Mouse (Mus musculus) embryonic facial prominence, embryonic 14.5 days (tissue): ENCODE results near the gene Hmmr. TPM values are rescaled to one million over a fixed set of nuclear protein-coding genes. Genes with fewer than 3 reads are reported as not detected.

Source experiments
- ATAC-seq: fragments of 200-750 bp; cut with Nextera tagmentation; 2 replicates; pipeline ENCODE4 v1.8.0; 2017; ENCODE audit warnings: low read depth, moderate number of reproducible peaks, moderate TSS enrichment
- DNase-seq: peaks from one replicate; pipeline ENCODE4 v3.0.0-alpha.2; 2015; ENCODE audit warnings: low spot score
- H3K27ac ChIP-seq: fragments of 300-500 bp; sonication (generic); replicated peaks from 2 replicates; pipeline ENCODE4 v1.5.1; 2014; ENCODE audit warnings: low read depth, mild to moderate bottlenecking, low read length, moderate library complexity
- H3K27me3 ChIP-seq: fragments of 300-500 bp; sonication (generic); replicated peaks from 2 replicates; pipeline ENCODE4 v1.6.1; 2014; ENCODE audit warnings: low read length; ENCODE audit not compliant: control insufficient read depth, insufficient read depth
- H3K36me3 ChIP-seq: fragments of 300-500 bp; sonication (generic); 2 replicates; pipeline ENCODE4 v1.6.1; 2014; ENCODE audit warnings: low read length, mixed read lengths; ENCODE audit not compliant: control insufficient read depth, insufficient read depth
- H3K4me1 ChIP-seq: fragments of 300-500 bp; sonication (generic); 2 replicates; pipeline ENCODE4 v1.6.1; 2014; ENCODE audit warnings: antibody characterized with exemption, low read length; ENCODE audit not compliant: control insufficient read depth, insufficient read depth
- H3K4me2 ChIP-seq: fragments of 300-500 bp; sonication (generic); 2 replicates; pipeline ENCODE4 v1.6.1; 2014; ENCODE audit warnings: low read depth, mild to moderate bottlenecking, low read length, moderate library complexity, mixed read lengths
- H3K4me3 ChIP-seq: fragments of 300-500 bp; sonication (generic); 2 replicates; pipeline ENCODE4 v1.5.1; 2014; ENCODE audit warnings: low read depth, mild to moderate bottlenecking, low read length
- H3K9ac ChIP-seq: fragments of 300-500 bp; sonication (generic); 2 replicates; pipeline ENCODE4 v1.6.1; 2014; ENCODE audit warnings: low read depth, mild to moderate bottlenecking, low read length, moderate library complexity, mixed read lengths
- H3K9me3 ChIP-seq: fragments of 300-500 bp; sonication (generic); 2 replicates; pipeline ENCODE4 v1.6.1; 2016; ENCODE audit warnings: low read length; ENCODE audit not compliant: control insufficient read depth
- WGBS: fragments of 180-500 bp; shearing (Covaris S2); extraction: QIAGEN DNeasy Blood & Tissue Kit; methylation state at CpG from one replicate; pipeline ENCODE4 v1.1.7; 2014; 5-methylcytosine and 5-hydroxymethylcytosine counted together
- polyA plus RNA-seq: library from polyadenylated mRNA; unstranded; fragments of >200 nt; fragmentation: Nextera tagmentation; extraction: Ambion mirVana; gene quantifications from 2 replicates; pipeline ENCODE4 v1.2.1, GENCODE M21; 2014

Hmmr gene
- polyA plus RNA-seq, 1 experiment from 2014 or later = 35.2 TPM

DNA sequence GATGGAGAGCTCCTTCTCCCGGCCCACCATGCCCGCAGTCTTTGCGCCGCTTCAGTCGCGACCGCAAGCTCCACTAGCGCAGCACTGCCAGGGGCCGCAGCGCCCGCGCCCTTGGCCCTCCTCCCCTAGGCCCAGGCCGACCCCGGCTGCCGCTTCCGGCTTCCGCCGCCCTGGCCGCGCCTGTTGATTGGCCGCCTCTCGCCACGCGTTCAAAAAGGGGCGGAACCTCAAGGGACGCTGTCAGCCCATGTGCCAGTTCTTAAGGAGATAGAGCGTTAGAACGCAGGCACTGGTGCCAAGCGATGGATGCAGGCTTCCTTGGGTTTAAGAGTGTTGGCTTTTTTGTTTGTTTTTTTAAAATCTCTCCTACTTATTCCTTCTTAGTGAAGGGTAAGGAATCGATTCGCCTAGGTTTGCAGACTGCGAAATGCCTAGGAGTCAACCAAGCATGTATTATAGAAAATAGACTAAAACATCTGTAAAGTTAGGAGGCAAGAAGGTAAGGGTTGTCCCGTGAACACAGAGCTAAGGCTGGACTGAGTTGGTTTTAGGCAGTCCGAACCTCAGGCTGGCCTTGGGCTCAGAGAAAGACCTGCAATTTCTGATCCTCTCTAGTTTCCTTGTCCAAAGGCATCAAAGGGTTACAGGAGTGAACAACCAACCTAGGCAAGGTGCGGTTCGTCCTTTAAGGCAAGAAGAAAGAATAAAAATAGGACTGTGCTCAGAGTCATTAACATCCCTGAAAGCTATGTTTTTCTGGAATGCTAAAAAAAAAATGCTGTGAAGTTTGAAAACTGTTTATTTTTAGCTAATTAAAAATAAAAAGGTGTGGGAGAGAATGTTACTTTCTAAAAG is 40.5 kb downstream of the Hmmr start:
- Histone ChIP-seq H3K4me1 (peaks cover 18% of the 10 kb centered on the region), H3K27me3 (no peaks in the 10 kb centered on the region), H3K9ac (peak overlapping the region; percentile 77), H3K36me3 (no peaks in the 10 kb centered on the region), H3K27ac (peak overlapping the region; percentile 98), H3K4me3 (peak overlapping the region; percentile 88), H3K9me3 (no peaks in the 10 kb centered on the region), H3K4me2 (peak overlapping the region; percentile 65)
- ATAC-seq = peak; percentile 95
- peak; percentile 97 for DNase-seq
- WGBS = 1% methylated on average over 34 of the region's 36 CpGs

DNA sequence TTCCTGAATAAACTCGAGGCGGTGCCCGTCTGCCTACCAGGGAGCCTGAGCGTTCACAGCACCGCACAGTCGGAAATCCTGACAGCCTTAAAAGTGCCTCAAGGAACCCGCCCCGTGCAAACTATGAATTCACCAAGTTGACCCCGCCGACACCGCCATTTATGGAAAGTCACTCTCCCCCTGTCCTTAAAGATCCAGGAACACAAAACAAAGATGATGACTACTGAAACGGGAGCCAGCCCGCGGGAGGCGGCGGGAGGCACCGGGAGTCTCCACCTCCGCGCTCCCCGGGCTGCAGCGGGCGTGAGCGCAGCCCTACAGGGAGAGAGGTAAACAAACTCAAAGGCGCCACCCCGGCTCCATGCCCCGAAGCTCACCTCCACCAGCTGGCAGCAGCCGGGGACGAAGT is 41.1 kb downstream of the Hmmr start:
- Histone ChIP-seq H3K4me2 (peak overlapping the region; percentile 65), H3K27me3 (no peaks in the 10 kb centered on the region), H3K4me1 (peaks cover 18% of the 10 kb centered on the region), H3K9ac (peak overlapping the region; percentile 77), H3K27ac (peak overlapping the region; percentile 98), H3K4me3 (peak overlapping the region; percentile 88), H3K36me3 (peaks cover 5% of the 10 kb centered on the region), H3K9me3 (no peaks in the 10 kb centered on the region)
- DNase-seq = peak; percentile 55
- ATAC-seq = peak; percentile 71
- 0% methylated on average over 27 of the region's 28 CpGs for WGBS

- DNase-seq (peak; percentile 62), ATAC-seq (peak; percentile 2; the same call in 1 of the 2 replicates)
- peak overlapping the region; percentile 65 for H3K4me2 ChIP-seq
- H3K4me3 ChIP-seq = peak overlapping the region; percentile 88
- peaks cover 18% of the 10 kb centered on the region for H3K4me1 ChIP-seq
- 56% methylated on average over 5 of the region's 5 CpGs for WGBS
- H3K9ac ChIP-seq = peak overlapping the region; percentile 34; the same call in 1 of the 2 replicates
- H3K27ac ChIP-seq = no peak overlapping the region
- no peaks in the 10 kb centered on the region for H3K9me3 ChIP-seq
- H3K27me3 ChIP-seq = no peaks in the 10 kb centered on the region
- peaks cover 20% of the 10 kb centered on the region for H3K36me3 ChIP-seq
These were observed 42.6 kb downstream of the Hmmr start for GRCm38 (mm10) chr11:40690444-40691127.

DNA sequence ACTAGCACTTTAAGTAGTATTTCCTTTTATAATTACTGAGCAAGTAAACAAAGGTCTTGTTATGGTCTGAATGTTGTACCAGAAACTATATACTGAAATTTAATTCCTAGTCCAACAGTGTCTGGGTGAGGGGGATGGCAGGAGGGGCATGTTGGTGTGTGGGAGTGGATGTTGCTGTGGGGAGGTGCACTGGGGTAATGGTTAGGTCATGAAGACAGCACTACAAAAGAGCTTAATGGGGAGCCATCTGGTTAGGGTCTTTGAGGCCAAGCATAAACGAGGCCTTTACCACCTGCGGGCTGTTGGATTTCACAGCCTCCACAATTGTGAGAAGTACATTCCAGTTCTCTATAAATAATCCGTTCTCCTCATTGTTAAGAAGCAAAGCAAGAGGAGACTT is 49.9 kb downstream of the Hmmr start:
- Histone ChIP-seq H3K27ac (no peak overlapping the region), H3K9me3 (no peaks in the 10 kb centered on the region), H3K9ac (no peak overlapping the region), H3K4me2 (no peak overlapping the region), H3K4me3 (no peak overlapping the region), H3K36me3 (peaks cover 86% of the 10 kb centered on the region), H3K27me3 (no peaks in the 10 kb centered on the region), H3K4me1 (no peaks in the 10 kb centered on the region)
- no peak for DNase-seq
- peak; percentile 62; the same call in 1 of the 2 replicates for ATAC-seq
- WGBS = 80% methylated on average over 3 of the region's 3 CpGs

DNA sequence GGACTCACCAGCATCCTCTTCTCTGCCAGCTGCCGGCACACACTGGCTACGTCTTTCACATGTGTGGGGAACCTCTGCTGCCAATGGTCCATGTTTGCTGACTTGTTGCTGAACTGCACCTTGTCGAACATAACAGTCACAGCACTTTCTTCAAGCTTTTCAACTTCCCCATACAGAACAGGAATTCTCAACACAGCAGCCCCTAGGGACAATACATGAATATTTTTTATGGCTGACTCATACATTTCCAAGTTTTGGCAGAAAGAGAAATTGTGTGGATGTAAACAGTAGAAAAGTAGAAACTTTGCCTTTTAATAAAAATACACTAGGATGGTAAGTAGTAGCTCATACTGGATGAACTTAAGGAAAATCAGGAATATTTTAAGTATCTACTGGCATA is 50.8 kb downstream of the Hmmr start:
- Histone ChIP-seq H3K9ac (no peak overlapping the region), H3K27me3 (no peaks in the 10 kb centered on the region), H3K9me3 (peaks cover 3% of the 10 kb centered on the region), H3K4me1 (no peaks in the 10 kb centered on the region), H3K27ac (no peak overlapping the region), H3K36me3 (peaks cover 93% of the 10 kb centered on the region), H3K4me2 (no peak overlapping the region), H3K4me3 (no peak overlapping the region)
- DNase-seq (no peak), ATAC-seq (no peak)
- WGBS = 89% methylated on average over 3 of the region's 3 CpGs

DNA sequence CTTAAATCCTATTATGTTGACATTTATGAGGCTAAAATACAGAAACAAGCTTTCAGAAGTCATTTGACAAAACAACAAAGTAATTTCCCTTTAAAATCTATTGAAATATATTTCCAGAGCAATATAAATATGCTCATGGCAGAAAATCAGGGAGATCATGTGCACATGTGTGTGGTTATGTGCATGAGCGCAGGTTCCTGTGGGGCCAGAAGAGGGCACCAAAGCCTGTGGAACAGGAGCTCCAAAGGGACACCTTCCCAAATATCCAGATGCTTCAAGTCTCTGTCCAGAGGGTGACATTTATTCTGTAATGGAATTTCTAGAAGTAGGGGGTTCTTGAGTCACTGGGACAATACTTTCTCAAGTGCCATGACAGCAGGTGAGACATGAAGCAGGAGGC is 56.1 kb downstream of the Hmmr start:
- Histone ChIP-seq H3K9ac (no peak overlapping the region), H3K4me1 (no peaks in the 10 kb centered on the region), H3K27me3 (no peaks in the 10 kb centered on the region), H3K4me3 (no peak overlapping the region), H3K27ac (no peak overlapping the region), H3K36me3 (peaks cover 51% of the 10 kb centered on the region), H3K4me2 (no peak overlapping the region), H3K9me3 (peaks cover 6% of the 10 kb centered on the region)
- DNase-seq (no peak), ATAC-seq (no peak)
- WGBS = 100% methylated on average over 1 of the region's 1 CpGs

- peaks cover 6% of the 10 kb centered on the region for H3K9me3 ChIP-seq
- no peak overlapping the region for H3K4me2 ChIP-seq
- no peak overlapping the region for H3K9ac ChIP-seq
- peaks cover 33% of the 10 kb centered on the region for H3K36me3 ChIP-seq
- no peaks in the 10 kb centered on the region for H3K4me1 ChIP-seq
- ATAC-seq (no peak), DNase-seq (no peak)
- H3K4me3 ChIP-seq = no peak overlapping the region
- H3K27me3 ChIP-seq = no peaks in the 10 kb centered on the region
- 75% methylated on average over 4 of the region's 4 CpGs for WGBS
- no peak overlapping the region for H3K27ac ChIP-seq
These were observed 58.0 kb downstream of the Hmmr start for GRCm38 (mm10) chr11:40675014-40675730.
